ENCODE assay signal across 19 mouse cellular contexts in genomic region chr19:49985826-49986225, GRCm38 (mm10).
"Had no signal": no experiment of that assay in that cellular context is flagged by ENCODE, and none has a peak within 500 bp of the region (broad histone marks: within the 10 kb centered on the region; RNA-seq: fewer than 3 reads in every experiment).

No protein-coding gene starts in this region.

- DNase-seq: kidney, adult 8-10 months; kidney, postnatal 10 days; kidney, postnatal 36 days; layer of hippocampus, postnatal 36 days; liver; lung, adult 18-20 months; lung, postnatal 10 days; lung, postnatal 36 days; thymus, adult 18-20 months; thymus, postnatal 36 days had no signal

- H3K4me1 ChIP-seq: kidney, embryonic 15.5 days; limb, embryonic 10.5 days; limb, embryonic 13.5 days; liver, embryonic 12.5 days; liver, embryonic 15.5 days; lung, embryonic 15.5 days; megakaryocyte, embryonic 14.5 days had no signal

- H3K9ac ChIP-seq: kidney, embryonic 15.5 days; limb, embryonic 13.5 days; liver, embryonic 12.5 days; liver, embryonic 15.5 days; lung, embryonic 15.5 days had no signal

- H3K4me3 ChIP-seq: kidney, embryonic 15.5 days; limb, embryonic 10.5 days; limb, embryonic 13.5 days; liver, embryonic 12.5 days; liver, embryonic 15.5 days; lung, embryonic 15.5 days; megakaryocyte, embryonic 14.5 days had no signal

- H3K9me3 ChIP-seq: kidney, embryonic 15.5 days; limb, embryonic 10.5 days; limb, embryonic 13.5 days; liver, embryonic 15.5 days; lung, embryonic 15.5 days had no signal

- H3K36me3 ChIP-seq: kidney, embryonic 15.5 days; limb, embryonic 10.5 days; limb, embryonic 13.5 days; liver, embryonic 12.5 days; liver, embryonic 15.5 days; lung, embryonic 15.5 days had no signal

- ATAC-seq: liver, embryonic 12.5 days; midbrain, embryonic 16.5 days had no signal

- H3K27me3 ChIP-seq: kidney, embryonic 15.5 days; limb, embryonic 13.5 days; liver, embryonic 12.5 days; liver, embryonic 15.5 days; lung, embryonic 15.5 days; megakaryocyte, embryonic 14.5 days had no signal

- H3K4me2 ChIP-seq: kidney, embryonic 15.5 days; limb, embryonic 13.5 days; liver, embryonic 12.5 days; liver, embryonic 15.5 days; lung, embryonic 15.5 days; midbrain, embryonic 11.5 days had no signal

- H3K27ac ChIP-seq: kidney, embryonic 15.5 days; limb, embryonic 10.5 days; limb, embryonic 13.5 days; liver, embryonic 12.5 days; liver, embryonic 15.5 days; lung, embryonic 15.5 days had no signal
